Mouse (Mus musculus): ENCODE data around the gene Snrnp27.

The Snrnp27 gene

DNA sequence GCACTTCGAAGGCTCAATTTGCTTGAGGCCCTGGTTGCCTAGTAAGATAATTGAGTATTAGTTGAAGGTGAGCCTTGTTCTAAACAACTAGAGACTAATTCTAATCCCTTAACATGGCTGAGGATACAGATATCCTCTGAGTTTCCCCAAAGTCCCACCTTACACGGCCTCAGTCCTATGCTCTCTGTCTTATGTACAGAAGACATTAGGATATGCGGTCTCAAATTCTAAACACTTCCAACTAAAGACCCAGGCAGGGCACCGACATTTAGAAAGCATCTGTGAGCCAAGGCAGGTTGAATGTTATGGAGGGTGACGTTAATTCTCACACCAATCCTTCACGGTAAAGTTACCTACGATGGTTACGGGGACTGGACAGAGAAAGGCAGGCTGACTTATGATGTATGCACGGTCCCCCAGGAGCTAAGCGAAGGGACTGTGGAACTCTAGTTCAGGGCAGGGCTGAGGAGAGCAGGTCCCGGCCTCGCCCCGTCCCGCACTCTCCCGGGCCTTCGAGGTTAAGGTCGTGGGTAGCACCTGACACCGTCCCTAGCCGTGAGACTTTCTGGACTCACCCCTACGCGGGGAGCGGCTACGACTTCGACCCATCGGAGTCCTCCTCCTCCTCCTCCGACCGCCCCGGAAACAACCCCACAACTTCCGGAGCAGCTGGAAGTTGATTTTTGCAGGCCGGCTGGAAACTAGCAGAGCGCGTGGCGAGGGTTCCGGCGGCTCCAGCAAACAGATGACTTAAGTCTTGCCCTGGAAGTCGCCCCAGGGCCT, at the start of gene Snrnp27:
TSS of gene Snrnp27 (minus strand) at position 651 of the 783 bp plus-strand sequence.
- DNase-seq = peak; percentile 91

- DNase-seq = peak; percentile 94
Measured at GRCm38 (mm10) chr6:86733183-86733876, 49.0 kb upstream of the Snrnp27 start, which contains the start of gene Gmcl1. Gene Gmcl1 (minus strand): TSS chr6:86733383.

GRCm38 (mm10) chr6:86732276-86733173, 48.2 kb upstream of the Snrnp27 start:
- DNase-seq = no peak

GRCm38 (mm10) chr6:86728711-86729110, 44.4 kb upstream of the Snrnp27 start:
- DNase-seq = no peak

DNA sequence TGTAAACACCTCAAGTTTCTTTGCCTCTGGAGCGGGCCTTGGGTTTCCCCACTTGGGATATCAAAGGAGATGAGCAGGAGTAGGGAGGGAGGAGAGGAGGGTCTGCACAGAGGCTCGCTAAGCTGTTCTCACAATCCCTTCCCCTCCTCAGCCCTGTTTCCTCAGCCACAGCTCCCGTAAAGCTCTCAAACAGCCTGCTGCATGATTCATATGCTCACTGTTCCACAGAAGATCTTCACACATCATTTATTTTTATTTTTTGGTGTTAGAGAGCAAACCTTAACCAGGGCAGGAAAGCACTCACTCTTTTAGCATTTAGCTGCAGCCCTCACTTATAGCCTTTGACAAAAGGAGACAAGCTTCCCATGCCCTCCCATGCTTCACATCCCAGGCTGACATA, 37.7 kb upstream of the Snrnp27 start:
- no peak for DNase-seq

DNA sequence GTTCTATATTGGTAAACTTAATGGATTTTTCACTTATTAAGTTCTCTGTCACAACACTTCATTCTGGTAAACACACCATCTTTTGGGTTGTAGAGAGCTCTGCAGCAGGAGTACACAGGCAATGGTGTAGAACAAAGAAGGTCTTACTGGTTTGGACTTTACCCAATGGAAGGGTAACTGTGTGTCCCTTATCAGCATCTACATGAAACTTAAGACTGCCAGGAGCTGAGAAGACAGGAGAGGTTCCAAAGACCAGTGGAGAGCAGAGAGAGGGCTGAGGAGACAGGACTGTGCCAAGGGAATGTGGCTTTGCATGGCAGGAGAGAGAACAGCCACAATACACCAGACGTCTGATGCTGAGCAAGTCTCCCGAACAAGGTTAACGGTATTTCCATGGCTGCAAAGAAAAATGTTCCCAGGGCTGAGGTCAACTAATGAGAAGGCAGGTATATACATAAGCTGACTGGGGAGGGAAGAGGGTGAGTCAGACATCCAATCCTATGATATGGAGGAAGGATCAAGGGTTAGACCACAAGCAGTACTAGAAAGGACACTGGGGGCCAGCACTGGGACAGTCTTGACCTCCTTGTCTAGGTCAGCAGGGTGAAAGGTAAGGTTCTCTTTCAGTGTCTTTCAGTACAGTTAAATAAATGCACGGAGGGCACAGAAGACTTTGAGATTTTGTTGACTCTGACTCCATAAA, 23.9 kb upstream of the Snrnp27 start:
- no peak for DNase-seq

GRCm38 (mm10) chr6:86702577-86702976, 18.3 kb upstream of the Snrnp27 start:
- DNase-seq = no peak

GRCm38 (mm10) chr6:86697903-86698302, 13.6 kb upstream of the Snrnp27 start:
- no peak for DNase-seq

DNA sequence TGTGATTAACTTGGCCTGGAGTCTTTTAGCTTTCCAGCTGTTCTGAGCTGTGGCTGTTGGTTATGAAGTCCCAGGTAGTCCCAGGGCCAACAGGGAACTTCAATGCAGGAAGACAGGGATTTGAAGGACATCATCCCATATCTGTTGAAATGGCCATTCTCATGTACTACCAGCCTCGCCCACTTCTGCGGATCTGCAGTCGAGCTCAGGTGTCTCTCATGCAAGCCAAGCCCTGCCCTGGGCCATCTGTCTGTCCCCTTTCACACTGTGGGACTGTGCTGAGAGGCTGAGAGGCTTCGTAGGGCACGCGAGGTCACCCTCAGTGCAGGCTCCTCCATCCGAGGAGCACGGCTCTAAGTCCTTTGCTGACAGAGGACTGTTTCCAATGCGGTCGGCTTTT, 11.9 kb upstream of the Snrnp27 start:
- no peak for DNase-seq

GRCm38 (mm10) chr6:86694465-86694864, 10.1 kb upstream of the Snrnp27 start:
- peak; percentile 65 for DNase-seq

GRCm38 (mm10) chr6:86689671-86690070, 5.3 kb upstream of the Snrnp27 start:
- DNase-seq = no peak

- DNase-seq = no peak
Measured at GRCm38 (mm10) chr6:86686971-86687370, 2.6 kb upstream of the Snrnp27 start.

DNA sequence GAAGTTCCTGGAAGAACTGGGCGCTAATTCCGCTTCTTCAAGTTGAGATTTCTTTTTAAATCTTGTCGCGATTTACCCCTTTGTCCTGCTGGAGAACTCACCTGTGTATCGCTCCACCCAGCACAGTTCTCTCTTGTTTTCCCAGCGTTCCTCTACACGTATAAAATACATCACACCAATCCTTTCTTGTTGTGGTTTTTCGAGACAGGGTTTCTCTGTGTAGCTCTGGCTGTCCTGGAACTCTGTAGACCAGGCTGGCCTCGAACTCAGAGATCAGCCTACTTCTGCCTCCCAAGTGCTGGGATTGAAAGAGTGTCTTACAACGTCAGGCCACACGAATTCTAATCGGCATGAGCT, 311 bp upstream of the Snrnp27 start:
- no peak for DNase-seq

- no peak for DNase-seq
Measured at GRCm38 (mm10) chr6:86681289-86681688, 3.0 kb downstream of the Snrnp27 start.

- DNase-seq = no peak
Measured at GRCm38 (mm10) chr6:86678341-86678740, 6.0 kb downstream of the Snrnp27 start.

GRCm38 (mm10) chr6:86670873-86671272, 13.4 kb downstream of the Snrnp27 start:
- peak; percentile 68 for DNase-seq

GRCm38 (mm10) chr6:86669240-86669727, 15.0 kb downstream of the Snrnp27 start:
- DNase-seq = peak; percentile 100

- no peak for DNase-seq
Measured at GRCm38 (mm10) chr6:86668580-86669239, 15.6 kb downstream of the Snrnp27 start, which contains the start of gene Mxd1. Gene Mxd1 (minus strand): TSS chr6:86669161.

DNA sequence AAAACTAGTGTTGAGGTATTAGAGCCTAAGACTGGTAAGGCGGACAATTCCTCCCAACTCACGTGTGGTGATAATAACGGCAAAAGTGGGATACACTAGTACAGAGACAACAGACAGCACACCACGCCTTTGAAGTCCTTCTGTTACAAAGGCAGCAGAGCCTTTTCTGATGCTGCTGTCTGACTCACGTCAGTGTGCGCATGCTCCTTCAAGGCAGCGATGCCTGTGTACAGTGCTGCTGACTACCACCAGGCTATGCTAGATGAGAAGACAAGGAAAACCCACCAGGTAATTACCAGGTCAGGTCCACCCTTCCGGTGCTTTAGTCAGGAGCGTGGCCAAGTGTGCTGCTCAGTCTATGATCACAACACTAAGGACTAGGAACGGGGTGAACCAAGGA, 17.3 kb downstream of the Snrnp27 start:
- no peak for DNase-seq

DNA sequence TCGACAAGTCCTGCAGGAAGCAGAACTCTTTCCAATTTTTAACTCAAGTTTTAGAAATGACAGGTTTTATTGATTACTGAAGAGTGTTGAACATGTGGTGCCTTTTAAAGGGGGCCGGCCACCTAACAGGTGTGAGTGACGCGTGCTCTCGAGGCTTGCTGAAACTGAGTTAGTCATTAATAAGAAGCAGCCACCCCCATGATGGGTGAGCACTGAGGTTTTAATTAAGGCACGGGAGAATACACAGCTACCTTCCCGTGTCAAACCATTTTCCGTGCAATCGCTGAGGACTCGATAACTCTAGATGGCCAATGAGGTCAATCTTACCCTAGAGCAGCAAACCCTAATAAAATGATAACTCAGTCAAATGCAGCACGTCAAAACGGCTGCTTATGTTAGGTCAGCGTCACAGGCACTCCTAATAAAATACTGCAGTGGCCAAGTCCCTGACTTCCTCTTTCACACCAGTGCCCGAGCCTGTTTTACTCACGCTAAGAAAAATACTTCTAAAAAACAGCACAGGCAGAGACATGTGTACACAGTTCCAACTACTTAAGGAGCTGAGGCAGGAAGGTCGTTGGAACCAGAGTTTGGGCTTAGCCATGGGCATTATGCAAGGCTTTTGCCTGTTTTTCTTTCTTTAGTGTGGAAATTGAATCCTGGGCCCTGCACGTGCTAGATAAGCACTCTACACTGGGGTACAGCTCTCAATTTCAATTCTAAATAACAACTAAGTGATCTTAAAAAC, 18.6 kb downstream of the Snrnp27 start:
- no peak for DNase-seq

DNA sequence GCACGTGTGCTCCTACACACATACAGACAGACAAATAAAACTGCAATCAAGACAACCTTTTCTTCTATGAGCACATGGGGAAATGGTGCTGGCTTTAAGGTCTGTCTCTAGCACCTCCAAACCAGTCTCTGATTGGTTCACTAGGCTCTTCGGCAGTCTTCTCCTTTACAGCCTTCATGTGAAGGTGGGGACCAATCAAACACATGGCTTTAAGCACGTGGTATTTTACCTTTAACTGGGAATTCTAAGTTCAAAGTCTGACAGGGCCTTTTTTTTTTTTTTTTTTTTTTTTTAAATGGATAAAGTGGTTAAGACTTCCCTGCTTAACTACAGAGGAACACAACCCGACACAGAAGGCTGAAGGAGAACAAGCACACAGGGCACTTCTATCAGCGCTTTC, 19.2 kb downstream of the Snrnp27 start:
- no peak for DNase-seq
